Mouse (Mus musculus) forebrain, embryonic 15.5 days (tissue): ENCODE measurements around the gene Espnl. TPM values are rescaled to one million over a fixed set of nuclear protein-coding genes. Genes with fewer than 3 reads are reported as not detected.

ENCODE experiments used
- polyA plus RNA-seq: library from polyadenylated mRNA; unstranded; fragments of >200 nt; fragmentation: Nextera tagmentation; extraction: Ambion mirVana; gene quantifications from 2 replicates; pipeline ENCODE4 v1.2.1, GENCODE M21; 2015

Gene Espnl
- polyA plus RNA-seq, 1 experiment from 2014 or later: 0.10 TPM

Other genes starting within 250 kb of the Espnl start
- 0.14 and 0.17 TPM in 2 replicates for gene Rbm44, start 177.0 kb upstream of the Espnl start, polyA plus RNA-seq
- 3.2 and 3.3 TPM in 2 replicates for gene Ramp1, start 142.3 kb upstream of the Espnl start, polyA plus RNA-seq
- 68.7 and 70.3 TPM in 2 replicates for gene Ube2f, start 71.8 kb upstream of the Espnl start, polyA plus RNA-seq
- 7.9 and 9.1 TPM in 2 replicates for gene Scly, start 23.7 kb upstream of the Espnl start, polyA plus RNA-seq
- gene Klhl30, start 28.9 kb downstream of the Espnl start, polyA plus RNA-seq: 0.08 TPM in 1 of 2 replicates, not detected in the other
- 0.20 TPM in 2 replicates for gene Erfe, start 44.4 kb downstream of the Espnl start, polyA plus RNA-seq
- gene Ilkap, start 76.7 kb downstream of the Espnl start, polyA plus RNA-seq: 167 and 177 TPM in 2 replicates
- 260 and 267 TPM in 2 replicates for gene Hes6, start 92.0 kb downstream of the Espnl start, polyA plus RNA-seq
- gene Per2, start 137.2 kb downstream of the Espnl start, polyA plus RNA-seq: 4.5 and 5.4 TPM in 2 replicates
- gene Traf3ip1, start 172.6 kb downstream of the Espnl start, polyA plus RNA-seq: 9.5 and 10.6 TPM in 2 replicates
- gene Asb1, start 218.5 kb downstream of the Espnl start, polyA plus RNA-seq: 15.0 and 15.3 TPM in 2 replicates